Mouse (Mus musculus): ENCODE results near the gene Erap1. TPM values are rescaled to one million over a fixed set of nuclear protein-coding genes. Genes with fewer than 3 reads are reported as not detected.
"Not testable (repeated sequence)": the region's sequence is repeated elsewhere in the genome, so short reads cannot be mapped to it uniquely, and the experiment has no call there.

The Erap1 gene
- total RNA-seq (2021), result 10 to 100 TPM; 24.4 to 28.2 TPM
- long read RNA-seq, experiment 1, full-length matches to known transcripts, result 3 of 8 reads
- long read RNA-seq, experiment 1, partial matches to known transcripts, result 1 of 8 reads
- long read RNA-seq, experiment 1, other reads (novel, unspliced or antisense), result 4 of 8 reads
- long read RNA-seq, experiment 2, full-length matches to known transcripts, result 6 of 10 reads
- long read RNA-seq, experiment 2, partial matches to known transcripts, result 1 of 10 reads
- long read RNA-seq, experiment 2, other reads (novel, unspliced or antisense), result 3 of 10 reads

DNA sequence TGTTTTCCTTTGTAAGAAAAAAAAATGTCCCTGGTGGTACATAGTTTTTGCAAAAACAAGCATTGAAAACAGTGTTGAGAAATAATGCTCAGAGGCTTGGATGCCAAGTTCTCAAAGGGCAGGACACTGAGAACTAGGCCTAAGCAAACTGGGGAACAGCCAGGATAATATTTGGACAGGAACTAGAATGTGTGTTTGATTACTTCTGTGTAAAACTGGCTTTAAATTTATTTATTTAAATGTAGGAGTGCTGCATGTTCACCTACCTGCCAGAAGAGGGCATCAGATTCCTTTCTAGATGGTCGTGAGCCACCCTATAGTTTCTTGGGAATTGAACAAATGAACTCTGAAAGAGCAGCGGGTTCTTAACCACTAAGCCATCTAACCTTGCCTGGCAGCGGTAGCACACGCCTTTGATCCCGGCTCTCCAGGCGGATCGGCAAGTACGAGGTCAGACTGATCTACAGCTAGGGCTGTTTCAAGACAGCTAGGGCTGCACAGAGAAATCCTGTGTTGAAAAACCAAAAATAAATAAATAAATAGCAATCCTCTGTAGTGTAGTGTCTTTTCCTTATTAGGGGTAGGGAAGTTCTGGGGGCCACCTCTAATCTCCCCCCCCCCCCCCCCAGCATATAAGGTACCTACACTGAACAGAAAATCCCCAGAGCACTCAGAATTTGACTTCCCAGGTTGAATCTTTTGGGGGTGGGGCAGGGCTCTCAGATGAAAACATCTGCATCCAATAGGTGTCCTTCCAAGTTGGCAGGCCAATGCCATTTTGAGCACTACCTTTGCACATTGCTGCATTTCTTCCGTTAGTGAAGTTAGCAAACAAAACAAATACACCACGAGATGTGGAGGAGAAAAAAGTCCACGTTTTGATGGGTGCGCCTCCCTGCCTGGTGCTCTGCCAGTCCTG, at the start of gene Erap1:
Erap1 (plus strand) TSS at position 776 of the 919 bp plus-strand sequence.
- DNase-seq, result no peak
- intact Hi-C loops (cut with DNase I), result loop anchor here (2.0 to 5.0 kb wide), 2 partner anchors 168 to 216 kb away; partner anchors contain the start of gene Cast

- intact Hi-C loops (cut with DNase I); DNase-seq: not testable (repeated sequence)
Observed at GRCm38 (mm10) chr13:74591401-74591821, 48.0 kb upstream of the Erap1 start.

GRCm38 (mm10) chr13:74591828-74592227, 47.5 kb upstream of the Erap1 start:
- DNase-seq; intact Hi-C loops (cut with DNase I): not testable (repeated sequence)

- intact Hi-C loops (cut with DNase I); DNase-seq: not testable (repeated sequence)
Observed at GRCm38 (mm10) chr13:74597022-74597421, 42.3 kb upstream of the Erap1 start.

- DNase-seq; intact Hi-C loops (cut with DNase I): not testable (repeated sequence)
Observed at GRCm38 (mm10) chr13:74601776-74602175, 37.6 kb upstream of the Erap1 start.

DNA sequence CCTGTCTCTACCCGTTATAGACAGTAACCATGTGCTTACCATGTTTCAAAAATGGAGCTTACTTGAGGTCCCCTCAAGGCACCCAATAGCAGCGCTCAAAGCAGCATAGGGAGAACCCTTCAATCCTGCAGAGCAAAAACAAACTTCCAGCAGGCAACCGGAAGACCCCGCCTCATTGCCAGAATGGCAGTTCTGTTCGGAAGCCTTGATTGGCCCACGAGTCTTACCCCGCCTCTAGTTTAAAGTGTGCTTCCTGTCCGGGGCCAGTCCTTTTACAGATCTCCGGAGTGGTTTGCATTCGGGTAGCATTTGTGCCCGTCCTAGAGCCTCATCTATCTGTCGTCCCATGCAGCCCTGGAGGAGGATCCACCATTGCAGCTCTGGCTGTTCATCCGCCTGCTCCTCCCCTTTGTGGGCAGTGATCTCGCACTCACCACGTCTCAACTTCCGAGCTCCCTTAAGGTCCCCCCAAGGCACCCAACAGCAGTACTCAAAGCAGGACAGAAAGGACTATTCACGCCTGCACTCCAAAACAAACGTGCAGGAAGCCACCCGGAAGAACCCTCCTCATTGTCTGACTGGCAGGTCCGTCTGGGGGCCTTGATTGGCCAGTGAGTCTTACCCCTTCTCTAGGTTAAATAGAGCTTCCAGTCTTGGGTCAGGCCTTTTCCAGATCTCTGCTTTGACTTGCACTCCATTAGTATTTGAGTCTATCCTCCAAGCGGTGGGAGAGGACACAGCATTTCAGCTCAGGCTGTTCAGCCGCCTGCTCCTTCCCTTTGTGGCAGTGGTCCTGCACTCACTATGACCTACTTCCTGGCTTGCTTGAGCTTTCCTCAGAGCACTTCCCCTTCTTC, 22.0 kb upstream of the Erap1 start:
- DNase-seq, result peak; percentile 53 to 65
- intact Hi-C loops (cut with DNase I), result not testable (repeated sequence)

DNA sequence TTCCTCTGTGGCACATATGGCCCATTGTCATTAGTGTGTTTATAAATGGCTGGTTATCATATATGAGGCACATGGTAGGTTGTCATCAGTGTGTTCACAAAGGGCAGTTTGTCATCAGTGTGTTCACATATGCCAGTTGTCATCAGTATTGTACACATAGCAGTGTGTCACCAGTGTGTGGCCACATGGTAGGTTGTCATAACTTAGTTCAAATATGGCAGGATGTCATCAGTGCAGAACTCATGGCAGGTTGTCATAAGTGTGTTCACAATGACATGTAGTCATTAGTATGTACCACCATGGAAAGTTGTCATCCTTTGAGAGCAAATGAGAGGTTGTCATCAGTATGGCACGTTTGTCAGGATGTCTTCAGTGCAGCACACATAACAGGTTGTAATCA, 7.0 kb upstream of the Erap1 start:
- DNase-seq, result no peak
- intact Hi-C loops (cut with DNase I), result no loop called here

DNA sequence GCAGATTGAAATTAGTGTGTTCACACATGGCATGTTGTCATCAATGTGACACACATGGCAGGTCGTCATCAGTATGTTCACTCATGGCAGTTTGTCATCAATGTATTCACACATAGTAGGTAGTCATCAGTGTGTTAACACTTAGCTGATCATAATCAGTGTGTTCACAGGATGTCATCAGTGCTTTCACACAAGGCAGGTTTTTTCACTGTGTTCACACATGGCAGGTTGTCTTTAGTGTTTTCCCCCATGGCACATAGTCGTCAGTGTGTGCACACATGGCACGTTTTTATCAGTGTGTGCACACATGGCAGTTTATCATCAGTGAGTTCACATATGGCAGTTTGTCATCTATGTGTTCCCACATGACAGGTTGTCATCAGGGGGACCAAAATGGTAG, 6.5 kb upstream of the Erap1 start:
- intact Hi-C loops (cut with DNase I), result no loop called here
- DNase-seq, result no peak

DNA sequence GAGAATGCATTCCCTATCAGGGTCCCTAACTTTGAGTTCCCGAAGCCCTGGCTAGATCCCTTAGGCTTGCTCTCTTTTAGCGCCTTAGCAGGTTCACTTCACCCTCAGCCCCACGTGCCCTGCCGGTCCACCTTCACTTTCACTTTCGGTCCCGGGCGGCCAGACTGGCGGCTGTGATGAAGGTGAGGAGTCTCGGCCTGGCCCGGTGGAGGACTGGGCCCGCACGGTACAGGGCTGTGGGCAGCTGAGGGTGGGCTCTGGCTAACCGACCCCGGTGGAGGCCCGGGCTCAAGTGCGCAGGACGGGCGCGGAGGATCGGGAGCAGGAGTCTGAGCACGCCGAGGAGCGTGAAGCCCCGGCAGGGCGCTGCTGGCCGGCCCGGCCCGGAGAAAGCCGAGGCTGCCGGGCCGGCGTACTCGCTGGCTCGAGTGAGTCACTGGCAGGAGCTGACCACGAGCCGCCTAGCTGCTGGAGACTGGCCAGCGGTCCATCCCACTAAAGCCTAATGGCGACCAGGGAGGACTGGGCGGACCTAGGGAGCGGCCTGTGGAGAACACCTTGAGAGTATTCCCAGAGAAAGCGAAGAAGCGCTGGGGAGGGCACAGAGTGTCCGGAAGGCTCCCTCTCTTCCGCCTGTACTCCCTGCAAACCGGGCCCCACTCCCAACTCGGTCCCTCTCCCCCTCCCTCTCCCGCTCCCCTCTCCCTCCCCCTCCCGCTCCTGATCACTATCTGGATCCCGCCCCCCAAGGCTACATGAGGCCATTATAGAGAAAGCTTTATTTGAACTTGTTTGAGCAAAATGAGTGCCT, 549 bp downstream of the Erap1 start:
- intact Hi-C loops (cut with DNase I), result loop anchor here (2.0 to 5.0 kb wide), 2 partner anchors 167 to 215 kb away; partner anchors contain the start of gene Cast
- DNase-seq, result peak; percentile 80 to 81

GRCm38 (mm10) chr13:74640523-74640920, 1.2 kb downstream of the Erap1 start:
- intact Hi-C loops (cut with DNase I), result not testable (repeated sequence)

GRCm38 (mm10) chr13:74695497-74696193, 56.3 kb downstream of the Erap1 start:
- intact Hi-C loops (cut with DNase I), result no loop called here
- no peak for DNase-seq

More at GRCm38 (mm10) chr13:74640523-74640920, 1.2 kb downstream of the Erap1 start:
- DNase-seq, result not testable (repeated sequence)

DNA sequence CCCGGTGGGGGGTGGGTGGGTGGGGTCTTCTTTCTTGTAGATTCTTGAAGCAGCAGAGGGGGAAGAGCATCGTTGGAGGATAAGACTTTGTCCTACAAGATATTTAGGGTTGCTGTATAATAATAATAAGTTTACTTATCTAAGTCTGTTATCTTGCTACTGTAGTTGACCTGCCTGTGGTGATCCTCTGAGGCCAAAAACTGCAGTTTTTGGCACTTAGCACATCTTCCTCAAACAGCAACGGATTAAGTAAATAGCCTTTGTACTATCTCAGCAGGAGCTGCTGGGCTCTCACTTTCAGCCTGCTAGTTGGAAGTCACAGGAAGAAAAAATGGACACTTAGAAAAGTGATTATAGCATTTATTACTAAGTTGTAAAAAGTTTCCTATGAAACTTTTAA, 56.9 kb downstream of the Erap1 start:
- intact Hi-C loops (cut with DNase I), result no loop called here

GRCm38 (mm10) chr13:74719002-74719401, 79.6 kb downstream of the Erap1 start:
- DNase-seq, result no peak
- intact Hi-C loops (cut with DNase I), result no loop called here

More for the DNA sequence above, 56.9 kb downstream of the Erap1 start:
- no peak for DNase-seq

GRCm38 (mm10) chr13:74733726-74734125, 94.4 kb downstream of the Erap1 start:
- DNase-seq, result no peak
- intact Hi-C loops (cut with DNase I), result loop anchor here (10.0 kb wide), 1 partner anchor 1401 kb away; no protein-coding TSS in a partner anchor

DNA sequence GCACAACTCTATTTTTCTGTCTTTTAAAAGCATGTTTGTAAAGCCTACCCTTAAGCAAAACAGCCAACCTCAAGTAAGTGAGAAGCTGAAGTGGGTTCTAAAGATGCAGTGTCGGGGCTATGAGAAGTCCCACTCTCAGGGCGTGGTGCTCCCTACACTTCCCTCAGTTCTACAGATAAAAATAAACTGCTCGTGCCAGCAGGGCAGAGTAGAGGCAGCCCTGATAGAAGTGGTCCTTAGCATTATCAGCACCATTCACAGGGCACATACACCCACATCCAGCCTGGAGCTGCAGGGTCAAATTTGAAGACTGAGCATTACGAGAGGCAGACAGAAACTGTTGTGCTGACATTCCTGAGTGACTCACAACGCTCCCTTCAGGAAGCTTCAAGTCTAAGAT, 96.5 kb downstream of the Erap1 start:
- intact Hi-C loops (cut with DNase I), result loop anchor here (10.0 kb wide), 1 partner anchor 1399 kb away; no protein-coding TSS in a partner anchor
- no peak for DNase-seq

DNA sequence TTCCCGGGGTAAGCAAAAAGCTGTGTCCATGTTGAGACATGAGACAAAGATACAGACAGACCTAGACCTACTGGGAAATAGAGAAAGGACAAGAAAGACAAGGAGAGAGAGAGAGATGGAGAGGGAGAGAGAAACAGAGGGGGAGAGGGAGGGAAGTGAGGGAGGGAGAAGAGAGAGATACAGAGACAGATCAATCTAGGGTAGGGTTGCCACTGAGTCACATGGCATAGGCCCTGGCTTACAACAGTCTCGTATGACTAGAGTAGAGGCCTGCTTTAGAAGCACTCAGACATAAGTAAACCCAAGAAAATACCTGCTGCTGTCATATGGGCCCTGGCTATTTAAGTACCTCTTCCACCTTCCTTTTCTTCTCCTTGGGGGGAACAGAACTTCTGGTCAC, 97.0 kb downstream of the Erap1 start:
- DNase-seq, result no peak
- intact Hi-C loops (cut with DNase I), result loop anchor here (10.0 kb wide), 1 partner anchor 1398 kb away; no protein-coding TSS in a partner anchor

All from gastrocnemius, postnatal 36 days (tissue).